Mouse (Mus musculus) thymus, postnatal 0 days (tissue): ENCODE data around the gene Ajm1. TPM values are rescaled to one million over a fixed set of nuclear protein-coding genes. Genes with fewer than 3 reads are reported as not detected.

ENCODE experiments used
- DNase-seq: peaks from one replicate; pipeline ENCODE4 v3.0.0-alpha.2; 2015; ENCODE audit warnings: low spot score
- polyA plus RNA-seq: library from polyadenylated mRNA; unstranded; fragments of >200 nt; fragmentation: Nextera tagmentation; extraction: Ambion mirVana; gene quantifications from 2 replicates; pipeline ENCODE4 v1.2.1, GENCODE M21; 2015

The Ajm1 gene
- polyA plus RNA-seq, 1 experiment from 2014 or later: 0.04 TPM

- no peak for DNase-seq
Measured at GRCm38 (mm10) chr2:25534178-25534865, 47.2 kb downstream of the Ajm1 start.

DNA sequence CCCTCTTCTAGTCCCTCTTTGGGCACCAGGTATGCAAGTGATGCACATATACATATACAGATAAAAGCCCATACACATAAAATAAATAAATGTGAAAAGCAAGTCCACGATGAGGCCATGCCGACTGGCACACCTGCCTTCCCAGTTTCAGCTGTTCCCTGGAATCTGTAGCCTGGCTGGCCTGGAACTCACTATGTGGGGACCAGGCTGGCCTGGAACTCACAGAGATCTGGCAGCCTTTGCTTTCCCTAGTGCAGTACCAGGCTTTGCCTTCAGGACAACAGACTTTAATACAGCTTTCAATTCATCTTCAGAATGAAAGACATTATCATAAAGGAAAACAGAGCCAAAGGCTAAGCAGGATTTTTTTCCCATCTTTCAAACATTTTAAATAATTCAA is 47.9 kb downstream of the Ajm1 start:
- no peak for DNase-seq

DNA sequence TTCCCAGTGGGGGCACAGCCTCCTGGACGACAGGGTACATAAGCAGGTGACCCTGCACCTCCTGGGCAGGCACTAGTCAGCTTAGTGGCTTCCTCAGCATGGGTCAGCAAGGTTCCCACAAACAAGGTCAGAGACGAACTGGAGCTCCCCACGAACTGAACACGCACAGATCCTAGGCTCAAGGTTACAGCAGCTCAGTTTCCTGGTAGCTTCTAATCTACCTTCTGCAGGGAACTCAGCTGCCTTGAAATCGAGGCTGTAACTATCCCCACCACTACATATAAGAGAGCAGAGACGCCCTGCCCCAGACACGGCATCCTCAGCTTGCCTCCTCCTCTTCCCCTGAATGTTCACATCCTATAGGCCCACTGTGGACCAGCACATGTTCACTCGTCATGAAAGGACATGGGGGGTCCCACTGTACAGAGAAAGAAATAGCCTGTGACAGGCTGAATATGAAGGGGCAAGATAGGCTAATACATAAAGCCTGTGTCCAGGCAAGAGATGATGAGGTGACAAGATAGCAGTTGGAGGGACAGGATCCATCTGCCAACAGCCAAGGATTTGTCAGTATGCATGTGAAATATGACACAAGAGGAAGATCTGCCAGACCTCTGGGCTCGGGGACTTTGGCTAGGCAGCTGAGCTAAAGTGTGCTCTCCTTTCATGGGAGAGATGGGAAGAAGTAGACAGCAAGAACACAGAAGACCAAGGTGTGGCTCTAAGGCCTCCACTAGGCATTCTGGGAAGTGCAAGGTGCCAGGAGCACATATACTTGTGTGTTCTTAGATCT is 54.9 kb downstream of the Ajm1 start:
- DNase-seq: no peak

Other genes starting within 250 kb of the Ajm1 start
- 37.1 and 40.7 TPM in 2 replicates for gene Man1b1, start 249.4 kb downstream of the Ajm1 start, polyA plus RNA-seq
- gene Dpp7, start 225.4 kb downstream of the Ajm1 start, polyA plus RNA-seq: 8.7 and 9.1 TPM in 2 replicates
- gene Uap1l1, start 216.1 kb downstream of the Ajm1 start, polyA plus RNA-seq: 21.3 and 24.6 TPM in 2 replicates
- 22.8 and 25.4 TPM in 2 replicates for gene Sapcd2, start 209.4 kb downstream of the Ajm1 start, polyA plus RNA-seq
- gene Entpd2, start 185.9 kb downstream of the Ajm1 start, polyA plus RNA-seq: 7.6 and 9.0 TPM in 2 replicates
- gene Npdc1, start 182.4 kb downstream of the Ajm1 start, polyA plus RNA-seq: 6.3 and 7.2 TPM in 2 replicates
- gene Fut7, start 158.5 kb downstream of the Ajm1 start, polyA plus RNA-seq: 1.4 and 1.8 TPM in 2 replicates
- 3.3 and 4.7 TPM in 2 replicates for gene Abca2, start 153.1 kb downstream of the Ajm1 start, polyA plus RNA-seq
- gene Clic3, start 124.9 kb downstream of the Ajm1 start, polyA plus RNA-seq: 3.6 and 4.7 TPM in 2 replicates
- gene Paxx, start 120.7 kb downstream of the Ajm1 start, polyA plus RNA-seq: 72.4 and 83.3 TPM in 2 replicates
- 6.3 TPM in 2 replicates for gene Ptgds, start 111.7 kb downstream of the Ajm1 start, polyA plus RNA-seq
- gene Lcn12, start 87.8 kb downstream of the Ajm1 start, polyA plus RNA-seq: not detected in 2 replicates
- gene Fbxw5, start 81.0 kb downstream of the Ajm1 start, polyA plus RNA-seq: 44.3 and 47.2 TPM in 2 replicates
- 5.6 and 6.4 TPM in 2 replicates for gene C8g, start 80.0 kb downstream of the Ajm1 start, polyA plus RNA-seq
- gene Traf2, start 34.8 kb downstream of the Ajm1 start, polyA plus RNA-seq: 58.1 and 59.1 TPM in 2 replicates
- 466 and 515 TPM in 2 replicates for gene Edf1, start 23.9 kb downstream of the Ajm1 start, polyA plus RNA-seq
- 0.53 and 1.0 TPM in 2 replicates for gene Mamdc4, start 6.9 kb downstream of the Ajm1 start, polyA plus RNA-seq
- 184 and 191 TPM in 2 replicates for gene Phpt1, start 6.5 kb downstream of the Ajm1 start, polyA plus RNA-seq
- 30.3 and 39.7 TPM in 2 replicates for gene Rabl6, start 26.8 kb upstream of the Ajm1 start, polyA plus RNA-seq
- gene Ccdc183, start 35.9 kb upstream of the Ajm1 start, polyA plus RNA-seq: 0.04 and 0.05 TPM in 2 replicates
- 5.8 and 7.0 TPM in 2 replicates for gene Tmem141, start 40.2 kb upstream of the Ajm1 start, polyA plus RNA-seq
- gene Fcna, start 46.3 kb upstream of the Ajm1 start, polyA plus RNA-seq: 9.1 and 9.2 TPM in 2 replicates
- 0.38 and 0.76 TPM in 2 replicates for gene Lcn8, start 71.4 kb upstream of the Ajm1 start, polyA plus RNA-seq
- gene Lcn5, start 76.2 kb upstream of the Ajm1 start, polyA plus RNA-seq: not detected in 2 replicates
- 0.24 TPM in 1 of 2 replicates, not detected in the other for gene Lcn6, start 95.0 kb upstream of the Ajm1 start, polyA plus RNA-seq
- 0.45 and 0.49 TPM in 2 replicates for gene Lcn10, start 101.0 kb upstream of the Ajm1 start, polyA plus RNA-seq
- 1.5 and 1.9 TPM in 2 replicates for gene Obp2a, start 118.3 kb upstream of the Ajm1 start, polyA plus RNA-seq
- gene Bmyc, start 125.0 kb upstream of the Ajm1 start, polyA plus RNA-seq: 50.9 and 57.4 TPM in 2 replicates
- 0.24 TPM in 1 of 2 replicates, not detected in the other for gene Obp2b, start 155.3 kb upstream of the Ajm1 start, polyA plus RNA-seq
- 0.45 and 0.56 TPM in 2 replicates for gene Lcn3, start 183.8 kb upstream of the Ajm1 start, polyA plus RNA-seq
- 0.89 and 1.1 TPM in 2 replicates for gene Lcn11, start 195.3 kb upstream of the Ajm1 start, polyA plus RNA-seq
- 2.3 and 2.6 TPM in 2 replicates for gene Gm13539, start 200.5 kb upstream of the Ajm1 start, polyA plus RNA-seq
- gene Glt6d1, start 234.1 kb upstream of the Ajm1 start, polyA plus RNA-seq: not detected in 2 replicates
- 0.17 TPM in 1 of 2 replicates, not detected in the other for gene Lcn9, start 241.4 kb upstream of the Ajm1 start, polyA plus RNA-seq